Mouse (Mus musculus) hindbrain, embryonic 10.5 days (tissue): ENCODE results near the gene Mroh9. TPM values are rescaled to one million over a fixed set of nuclear protein-coding genes. Genes with fewer than 3 reads are reported as not detected.

Source experiments
- DNase-seq: peaks from one replicate; pipeline ENCODE4 v3.0.0-alpha.2; 2017; ENCODE audit warnings: low spot score
- H3K27ac ChIP-seq: fragments of 300-500 bp; sonication (generic); 2 replicates; pipeline ENCODE4 v1.5.1; 2016; ENCODE audit warnings: mild to moderate bottlenecking, moderate library complexity
- H3K27me3 ChIP-seq: fragments of 300-500 bp; sonication (generic); 2 replicates; pipeline ENCODE4 v1.6.1; 2016; ENCODE audit warnings: mild to moderate bottlenecking; ENCODE audit not compliant: poor library complexity, insufficient read depth, severe bottlenecking
- H3K36me3 ChIP-seq: fragments of 300-500 bp; sonication (generic); 2 replicates; pipeline ENCODE4 v1.6.1; 2016; ENCODE audit warnings: mild to moderate bottlenecking, moderate library complexity
- H3K4me1 ChIP-seq: fragments of 300-500 bp; sonication (generic); replicated peaks from 2 replicates; pipeline ENCODE4 v1.6.1; 2016; ENCODE audit warnings: mild to moderate bottlenecking
- H3K4me3 ChIP-seq: fragments of 300-500 bp; sonication (generic); 2 replicates; pipeline ENCODE4 v1.5.1; 2016; ENCODE audit warnings: mild to moderate bottlenecking, moderate library complexity
- H3K9me3 ChIP-seq: fragments of 300-500 bp; sonication (generic); 2 replicates; pipeline ENCODE4 v1.6.1; 2016; ENCODE audit warnings: mild to moderate bottlenecking, moderate library complexity
- whole genome bisulfite sequencing: fragments of 180-500 bp; shearing (Covaris S2); methylation state at CpG from one replicate; pipeline ENCODE4 v1.1.7; 2016; 5-methylcytosine and 5-hydroxymethylcytosine counted together
- polyA plus RNA-seq: library from polyadenylated mRNA; unstranded; fragments of >200 nt; fragmentation: Nextera tagmentation; extraction: Ambion mirVana; gene quantifications from 2 replicates; pipeline ENCODE4 v1.2.1, GENCODE M21; 2016

Mroh9 gene
- not detected in 2 replicates for polyA plus RNA-seq

GRCm38 (mm10) chr1:163085570-163085969, at the start of gene Mroh9:
Mroh9 (minus strand) TSS chr1:163085670.
- Histone ChIP-seq H3K27me3 (no peaks in the 10 kb centered on the region), H3K36me3 (no peaks in the 10 kb centered on the region), H3K4me1 (no peaks in the 10 kb centered on the region), H3K27ac (no peak within 1 kb of the TSS), H3K9me3 (no peaks in the 10 kb centered on the region), H3K4me3 (no peak within 1 kb of the TSS)
- no peak for DNase-seq
- WGBS, result 93% methylated on average over 2 of the region's 2 CpGs

GRCm38 (mm10) chr1:163129976-163130375, 44.5 kb upstream of the Mroh9 start:
- Histone ChIP-seq H3K4me3 (no peak overlapping the region), H3K27ac (no peak overlapping the region), H3K4me1 (no peaks in the 10 kb centered on the region), H3K27me3 (no peaks in the 10 kb centered on the region), H3K9me3 (no peaks in the 10 kb centered on the region), H3K36me3 (no peaks in the 10 kb centered on the region)
- DNase-seq, result no peak
- 70% methylated on average over 3 of the region's 3 CpGs for WGBS

GRCm38 (mm10) chr1:163129129-163129900, 43.8 kb upstream of the Mroh9 start:
- Histone ChIP-seq H3K27me3 (no peaks in the 10 kb centered on the region), H3K36me3 (no peaks in the 10 kb centered on the region), H3K9me3 (no peaks in the 10 kb centered on the region), H3K27ac (no peak overlapping the region), H3K4me1 (no peaks in the 10 kb centered on the region), H3K4me3 (no peak overlapping the region)
- no peak for DNase-seq
- WGBS, result 71% methylated on average over 9 of the region's 9 CpGs

- Histone ChIP-seq H3K36me3 (no peaks in the 10 kb centered on the region), H3K27me3 (no peaks in the 10 kb centered on the region), H3K4me3 (no peak overlapping the region), H3K4me1 (no peaks in the 10 kb centered on the region), H3K9me3 (no peaks in the 10 kb centered on the region), H3K27ac (no peak overlapping the region)
- WGBS, result 81% methylated on average over 7 of the region's 7 CpGs
- no peak for DNase-seq
Observed at GRCm38 (mm10) chr1:163126175-163126881, 40.9 kb upstream of the Mroh9 start.

- H3K4me1 ChIP-seq, result no peaks in the 10 kb centered on the region
- no peaks in the 10 kb centered on the region for H3K9me3 ChIP-seq
- WGBS, result 82% methylated on average over 1 of the region's 1 CpGs
- DNase-seq, result no peak
- H3K27ac ChIP-seq, result no peak overlapping the region
- no peaks in the 10 kb centered on the region for H3K27me3 ChIP-seq
- H3K4me3 ChIP-seq, result no peak overlapping the region
- H3K36me3 ChIP-seq, result no peaks in the 10 kb centered on the region
Observed at GRCm38 (mm10) chr1:163122414-163122813, 36.9 kb upstream of the Mroh9 start.

- DNase-seq, result no peak
- H3K4me1 ChIP-seq, result no peaks in the 10 kb centered on the region
- H3K27ac ChIP-seq, result no peak overlapping the region
- H3K36me3 ChIP-seq, result no peaks in the 10 kb centered on the region
- 79% methylated on average over 8 of the region's 8 CpGs for WGBS
- no peak overlapping the region for H3K4me3 ChIP-seq
- H3K27me3 ChIP-seq, result no peaks in the 10 kb centered on the region
- H3K9me3 ChIP-seq, result no peaks in the 10 kb centered on the region
Observed at GRCm38 (mm10) chr1:163113461-163114174, 28.1 kb upstream of the Mroh9 start.

- 90% methylated on average over 4 of the region's 4 CpGs for WGBS
- no peak for DNase-seq
Observed at GRCm38 (mm10) chr1:163112482-163113164, 27.2 kb upstream of the Mroh9 start.

GRCm38 (mm10) chr1:163104960-163105359, 19.5 kb upstream of the Mroh9 start:
- no peak for DNase-seq
- H3K27ac ChIP-seq, result no peak overlapping the region
- no peaks in the 10 kb centered on the region for H3K36me3 ChIP-seq
- 57% methylated on average over 1 of the region's 1 CpGs for WGBS
- H3K27me3 ChIP-seq, result no peaks in the 10 kb centered on the region
- no peak overlapping the region for H3K4me3 ChIP-seq
- no peaks in the 10 kb centered on the region for H3K4me1 ChIP-seq
- no peaks in the 10 kb centered on the region for H3K9me3 ChIP-seq

More at GRCm38 (mm10) chr1:163112482-163113164, 27.2 kb upstream of the Mroh9 start:
- H3K36me3 ChIP-seq, result no peaks in the 10 kb centered on the region
- H3K4me1 ChIP-seq, result no peaks in the 10 kb centered on the region
- no peak overlapping the region for H3K27ac ChIP-seq
- H3K4me3 ChIP-seq, result no peak overlapping the region
- H3K9me3 ChIP-seq, result no peaks in the 10 kb centered on the region
- no peaks in the 10 kb centered on the region for H3K27me3 ChIP-seq

- H3K4me3 ChIP-seq, result no peak overlapping the region
- H3K27me3 ChIP-seq, result no peaks in the 10 kb centered on the region
- no peaks in the 10 kb centered on the region for H3K4me1 ChIP-seq
- H3K9me3 ChIP-seq, result no peaks in the 10 kb centered on the region
- H3K36me3 ChIP-seq, result no peaks in the 10 kb centered on the region
- no peak overlapping the region for H3K27ac ChIP-seq
- 61% methylated on average over 10 of the region's 10 CpGs for WGBS
- peak; percentile 15 for DNase-seq
Observed at GRCm38 (mm10) chr1:163091438-163092155, 6.1 kb upstream of the Mroh9 start.

- no peaks in the 10 kb centered on the region for H3K36me3 ChIP-seq
- WGBS, result 8% methylated on average over 1 of the region's 1 CpGs
- H3K27me3 ChIP-seq, result no peaks in the 10 kb centered on the region
- no peak overlapping the region for H3K4me3 ChIP-seq
- H3K27ac ChIP-seq, result no peak overlapping the region
- H3K4me1 ChIP-seq, result no peaks in the 10 kb centered on the region
- DNase-seq, result peak; percentile 55
- no peaks in the 10 kb centered on the region for H3K9me3 ChIP-seq
Observed at GRCm38 (mm10) chr1:163070502-163070901, 15.0 kb downstream of the Mroh9 start.

GRCm38 (mm10) chr1:163060381-163060780, 25.1 kb downstream of the Mroh9 start:
- H3K4me3 ChIP-seq, result no peak overlapping the region
- H3K27ac ChIP-seq, result no peak overlapping the region
- WGBS, result 87% methylated on average over 3 of the region's 3 CpGs
- no peaks in the 10 kb centered on the region for H3K9me3 ChIP-seq
- DNase-seq, result no peak
- H3K4me1 ChIP-seq, result no peaks in the 10 kb centered on the region
- H3K27me3 ChIP-seq, result no peaks in the 10 kb centered on the region
- no peaks in the 10 kb centered on the region for H3K36me3 ChIP-seq

- peak; percentile 6 for DNase-seq
- 46% methylated on average over 2 of the region's 2 CpGs for WGBS
Observed at GRCm38 (mm10) chr1:163057363-163057762, 28.1 kb downstream of the Mroh9 start.

More at GRCm38 (mm10) chr1:163057363-163057762, 28.1 kb downstream of the Mroh9 start:
- Histone ChIP-seq H3K27me3 (no peaks in the 10 kb centered on the region), H3K27ac (no peak overlapping the region), H3K9me3 (no peaks in the 10 kb centered on the region), H3K36me3 (no peaks in the 10 kb centered on the region), H3K4me1 (no peaks in the 10 kb centered on the region), H3K4me3 (no peak overlapping the region)
